Mouse (Mus musculus) lung, adult 18-20 months (tissue): ENCODE measurements around the gene Dqx1.

Experiments used
- DNase-seq, 2 experiments: peaks; one replicate each; pipeline ENCODE4 v3.0.0; 2022; ENCODE audit warnings: mixed read lengths in 2 of 2

The Dqx1 gene

GRCm38 (mm10) chr6:83057790-83058189 lies at the start of gene Dqx1:
Dqx1 (plus strand) TSS chr6:83057844.
- DNase-seq: peak; percentile 26 to 59

DNA sequence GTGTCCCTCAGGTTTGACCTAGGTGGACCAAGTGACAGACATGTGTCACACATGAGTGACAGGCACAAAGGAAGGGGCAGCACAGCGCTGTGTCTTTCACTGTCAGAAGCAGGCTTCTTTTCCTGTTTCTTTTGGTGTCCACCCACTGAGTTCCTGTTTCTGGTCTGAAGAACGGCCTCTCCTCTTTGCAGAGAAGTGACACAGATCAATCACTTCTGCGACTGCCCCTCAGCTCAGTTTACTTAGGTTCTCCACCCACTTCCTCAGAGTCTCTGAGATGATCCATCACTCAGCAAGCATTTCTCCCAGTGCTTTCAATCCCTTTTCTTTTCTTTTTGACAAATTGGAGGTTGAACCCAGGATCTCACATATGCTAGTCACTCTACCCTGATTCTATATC lies 49.0 kb upstream of the Dqx1 start:
- DNase-seq: peak; percentile 39 to 58

GRCm38 (mm10) chr6:83010010-83010409 lies 47.6 kb upstream of the Dqx1 start:
- DNase-seq: no peak

- DNase-seq: no peak
Observed at GRCm38 (mm10) chr6:83011255-83011654, 46.4 kb upstream of the Dqx1 start.

- no peak for DNase-seq
Observed at GRCm38 (mm10) chr6:83011756-83012155, 45.9 kb upstream of the Dqx1 start.

- DNase-seq: no peak
Observed at GRCm38 (mm10) chr6:83013444-83013843, 44.2 kb upstream of the Dqx1 start.

DNA sequence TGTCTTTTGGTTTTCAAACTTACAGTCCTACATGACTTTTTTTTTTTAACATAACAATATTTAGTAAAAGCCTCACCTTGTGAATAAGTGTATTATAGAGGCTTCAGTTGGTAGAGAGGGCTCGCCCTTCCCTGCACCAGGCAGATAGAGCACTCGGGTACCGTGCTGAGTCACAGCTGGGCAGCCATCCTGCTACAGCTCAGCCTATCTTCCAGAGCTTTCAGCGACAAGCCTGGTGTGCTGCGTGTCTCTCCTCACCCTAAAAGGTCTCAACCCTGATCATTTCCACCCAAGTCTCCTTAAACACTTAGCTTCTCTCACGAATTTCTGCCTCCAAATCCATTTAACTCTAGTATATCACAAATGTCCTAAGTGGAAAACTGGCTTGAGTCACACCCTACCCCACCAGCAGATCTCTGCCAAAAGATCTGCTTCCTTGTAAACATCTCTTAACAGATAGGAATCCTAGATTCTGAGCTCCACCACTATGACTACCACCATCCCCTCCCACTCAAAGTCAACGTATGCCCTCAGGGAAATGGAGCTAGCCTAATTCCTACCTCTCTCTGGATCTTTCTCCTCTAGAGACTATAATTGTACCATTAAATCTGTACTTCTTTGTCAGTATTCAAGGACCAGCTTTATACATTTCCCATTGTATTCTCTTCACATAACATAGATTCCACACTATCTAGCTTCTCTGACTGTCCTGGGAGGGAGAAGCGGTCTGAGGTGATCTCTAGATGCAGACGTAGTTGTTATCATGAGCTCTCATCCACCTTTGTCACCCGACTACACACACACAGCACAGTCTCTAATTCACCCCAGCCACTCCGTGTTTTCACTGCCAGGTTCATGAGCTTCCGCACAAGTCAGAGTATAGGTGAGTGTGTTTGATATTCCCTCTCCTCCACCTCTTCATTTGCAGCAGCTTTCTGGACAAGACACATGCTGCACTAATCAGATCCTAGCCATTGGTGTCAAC lies 42.9 kb upstream of the Dqx1 start:
- DNase-seq: no peak

DNA sequence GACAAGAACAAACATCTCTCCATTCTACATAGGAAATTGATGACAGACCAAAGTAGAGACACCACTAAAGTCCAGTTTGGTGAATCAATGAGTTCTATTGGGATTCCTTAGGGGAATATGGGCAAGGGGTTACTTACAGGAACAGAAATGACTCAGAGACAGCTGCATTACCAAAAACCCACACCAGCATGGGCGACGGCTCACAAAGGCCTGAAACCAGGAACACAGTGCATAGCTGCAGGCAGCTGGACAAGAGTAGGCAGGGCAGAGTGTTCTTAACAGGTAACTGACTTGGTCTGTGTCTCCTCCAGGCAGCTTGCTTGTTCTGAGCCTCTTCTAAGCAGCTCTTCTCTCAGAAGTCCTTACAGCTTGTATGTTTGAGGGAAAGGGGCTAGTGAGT lies 41.9 kb upstream of the Dqx1 start:
- no peak for DNase-seq

GRCm38 (mm10) chr6:83017190-83017589 lies 40.5 kb upstream of the Dqx1 start:
- peak; percentile 40 to 55 for DNase-seq

DNA sequence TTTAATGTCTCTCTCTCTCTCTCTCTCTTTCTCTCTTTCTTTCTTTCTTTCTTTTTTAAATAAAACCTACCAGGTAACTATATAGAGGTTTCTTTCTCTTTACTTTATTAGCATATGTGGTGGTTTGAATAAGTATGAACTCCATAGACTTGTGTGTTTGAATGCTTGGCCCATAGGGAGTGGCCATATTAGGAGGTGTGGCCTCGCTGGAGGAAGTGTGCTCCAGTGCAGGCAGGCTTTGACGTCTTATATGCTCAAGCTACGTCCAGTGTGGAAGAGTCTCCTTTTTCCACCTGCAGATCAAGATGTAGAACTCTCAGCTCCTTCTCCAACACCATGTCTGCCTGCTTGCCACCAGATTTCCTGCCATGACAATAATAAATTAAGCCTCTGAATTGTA lies 38.6 kb upstream of the Dqx1 start:
- no peak for DNase-seq

DNA sequence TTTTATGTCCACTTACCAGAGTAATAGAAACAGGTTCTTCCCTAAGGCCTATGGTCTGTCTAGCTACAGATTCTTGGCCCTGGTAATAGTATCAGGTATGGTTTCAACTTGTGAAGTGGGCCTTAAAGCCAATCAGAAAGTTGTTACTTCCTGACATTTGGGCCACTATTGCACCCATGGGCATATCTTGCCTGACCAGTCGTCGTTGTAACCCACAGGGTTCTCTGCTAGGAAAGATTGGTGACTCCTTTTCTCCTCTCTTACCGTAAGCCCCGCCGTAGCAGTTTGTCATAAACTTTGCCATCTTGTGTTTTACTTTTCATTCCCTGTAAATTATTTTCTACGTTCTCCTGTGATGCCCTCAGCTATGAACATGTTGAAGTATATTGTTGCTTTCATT lies 37.5 kb upstream of the Dqx1 start:
- no peak for DNase-seq

- DNase-seq: no peak
Observed at GRCm38 (mm10) chr6:83020836-83021593, 36.6 kb upstream of the Dqx1 start.

- no peak for DNase-seq
Observed at GRCm38 (mm10) chr6:83023008-83023407, 34.6 kb upstream of the Dqx1 start.

GRCm38 (mm10) chr6:83023786-83024185 lies 33.9 kb upstream of the Dqx1 start:
- DNase-seq: no peak

GRCm38 (mm10) chr6:83024421-83024820 lies 33.2 kb upstream of the Dqx1 start:
- no peak for DNase-seq

GRCm38 (mm10) chr6:83025221-83025620 lies 32.4 kb upstream of the Dqx1 start:
- DNase-seq: no peak

GRCm38 (mm10) chr6:83027293-83027692 lies 30.4 kb upstream of the Dqx1 start:
- DNase-seq: no peak

DNA sequence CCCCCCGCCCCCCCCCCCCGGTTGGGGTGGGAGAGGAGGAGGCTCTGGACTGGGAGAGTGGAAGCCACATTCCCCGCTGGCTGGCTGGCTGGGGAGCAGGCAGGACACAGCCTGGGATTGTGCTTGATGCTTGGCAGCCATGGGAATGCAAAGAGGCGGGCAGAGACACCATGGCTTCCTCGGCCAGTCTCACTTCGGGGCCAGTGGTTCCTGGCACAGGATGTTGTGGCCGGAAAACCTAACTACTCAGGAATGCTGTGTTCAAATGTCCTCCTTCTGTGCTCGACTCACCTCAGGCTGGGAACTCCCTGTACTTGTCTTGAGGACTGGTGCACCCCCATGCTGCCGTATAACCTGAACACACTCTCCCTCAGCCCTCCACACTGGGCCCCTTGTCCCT lies 29.9 kb upstream of the Dqx1 start:
- DNase-seq: peak in 1 of 2 experiments; percentile 37

- DNase-seq: no peak
Observed at GRCm38 (mm10) chr6:83029777-83030176, 27.9 kb upstream of the Dqx1 start.

GRCm38 (mm10) chr6:83031111-83031510 lies 26.5 kb upstream of the Dqx1 start:
- no peak for DNase-seq

- DNase-seq: no peak
Observed at GRCm38 (mm10) chr6:83031921-83032590, 25.6 kb upstream of the Dqx1 start.

DNA sequence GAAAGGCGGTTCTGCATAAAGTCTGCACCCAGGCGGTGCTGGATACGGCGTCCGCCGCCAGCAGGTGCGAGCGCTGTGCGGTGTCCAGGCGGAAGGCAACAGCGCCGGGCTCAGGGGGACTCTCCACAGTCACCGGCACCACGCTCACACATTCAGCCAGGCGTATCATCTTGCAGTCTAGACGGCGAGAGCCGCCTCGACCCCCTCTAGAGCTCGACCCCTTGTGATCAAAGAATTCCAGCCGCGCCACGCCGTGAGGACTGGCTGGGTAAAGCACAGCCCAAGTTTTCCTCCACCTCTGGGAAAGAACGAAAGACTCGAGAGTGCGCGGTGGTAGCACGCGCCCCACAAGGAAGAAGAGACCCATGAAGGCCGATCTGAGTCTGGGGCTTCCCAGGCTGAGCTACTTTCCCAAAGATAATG lies 24.9 kb upstream of the Dqx1 start:
- peak; percentile 50 for DNase-seq
